Mouse (Mus musculus) MEL (cell line): ENCODE data around the gene Cct7. TPM values are rescaled to one million over a fixed set of nuclear protein-coding genes. Genes with fewer than 3 reads are reported as not detected.

Experiments used
- DNase-seq: peaks from one replicate; pipeline ENCODE4 v3.0.0; 2011; ENCODE audit warnings: low read depth, low spot score
- H3K27ac ChIP-seq: 2 replicates; pipeline ENCODE4 v1.5.1; 2012; ENCODE audit warnings: low read depth, mild to moderate bottlenecking, control low read depth, low read length, moderate library complexity; ENCODE audit not compliant: control insufficient read depth
- H3K27me3 ChIP-seq, 2 experiments: fragments of 150-350 bp in 1 of 2; sonication (generic) in 1 of 2; 2 replicates each; pipeline ENCODE4 v1.6.1; 2012; ENCODE audit warnings: low read length in 2 of 2, mild to moderate bottlenecking in 2 of 2, improper control_type of control experiment in 1 of 2, moderate library complexity in 1 of 2; ENCODE audit not compliant: insufficient read depth in 2 of 2, control insufficient read depth in 1 of 2
- H3K36me3 ChIP-seq, 2 experiments: 2 replicates each; pipeline ENCODE4 v1.6.1; 2012 to 2014; ENCODE audit warnings: low read length in 2 of 2, improper control_type of control experiment in 1 of 2, inconsistent platforms in 1 of 2, mild to moderate bottlenecking in 1 of 2; ENCODE audit not compliant: insufficient read depth in 2 of 2, control insufficient read depth in 1 of 2
- H3K4me1 ChIP-seq, 2 experiments: fragments of 150-350 bp in 1 of 2; sonication (generic) in 1 of 2; 2 replicates each; pipeline ENCODE4 v1.6.1; 2012; ENCODE audit warnings: low read length in 2 of 2, improper control_type of control experiment in 1 of 2, mild to moderate bottlenecking in 1 of 2; ENCODE audit not compliant: insufficient read depth in 2 of 2, control insufficient read depth in 1 of 2
- H3K4me3 ChIP-seq, 2 experiments: fragments of 150-350 bp in 1 of 2; sonication (generic) in 1 of 2; 2 replicates each; pipeline ENCODE4 v1.5.1; 2012; ENCODE audit warnings: low read depth in 2 of 2, low read length in 2 of 2, mild to moderate bottlenecking in 2 of 2, moderate library complexity in 2 of 2, control low read depth in 1 of 2, improper control_type of control experiment in 1 of 2; ENCODE audit not compliant: control insufficient read depth in 1 of 2, insufficient read depth in 1 of 2
- H3K79me2 ChIP-seq: 2 replicates; pipeline ENCODE4 v1.6.1; 2012; ENCODE audit warnings: mild to moderate bottlenecking, low read length, moderate library complexity; ENCODE audit not compliant: control insufficient read depth, poor library complexity, insufficient read depth
- H3K9ac ChIP-seq: 2 replicates; pipeline ENCODE4 v1.6.1; 2012; ENCODE audit warnings: low read depth, mild to moderate bottlenecking, control low read depth, low read length, moderate library complexity; ENCODE audit not compliant: control insufficient read depth, poor library complexity, severe bottlenecking
- H3K9me3 ChIP-seq: fragments of 150-350 bp; sonication (generic); replicated peaks from 2 replicates; pipeline ENCODE4 v1.6.1; 2012; ENCODE audit warnings: mild to moderate bottlenecking, low read length, improper control_type of control experiment, moderate library complexity; ENCODE audit not compliant: insufficient read depth
- BHLHE40 ChIP-seq: IDR thresholded peaks from 2 replicates; pipeline ENCODE4 v1.6.1; 2012; ENCODE audit warnings: low read depth, mild to moderate bottlenecking, inconsistent platforms, low read length, improper control_type of control experiment, borderline replicate concordance
- CHD1 ChIP-seq: IDR thresholded peaks from 2 replicates; pipeline ENCODE4 v1.6.1; 2012; ENCODE audit warnings: low read depth, mild to moderate bottlenecking, inconsistent platforms, low read length, improper control_type of control experiment
- CHD2 ChIP-seq: IDR thresholded peaks from 2 replicates; pipeline ENCODE4 v1.6.1; 2011; ENCODE audit warnings: low read length, improper control_type of control experiment
- E2F4 ChIP-seq: IDR thresholded peaks from 2 replicates; pipeline ENCODE4 v1.6.1; 2011; ENCODE audit warnings: low read depth, low read length, improper control_type of control experiment, borderline replicate concordance
- ELF1 ChIP-seq: IDR thresholded peaks from 2 replicates; pipeline ENCODE4 v1.6.1; 2014; ENCODE audit warnings: low read depth, mild to moderate bottlenecking, inconsistent platforms, low read length, improper control_type of control experiment, moderate library complexity
- GABPA ChIP-seq: IDR thresholded peaks from 2 replicates; pipeline ENCODE4 v1.6.1; 2012; ENCODE audit warnings: low read depth, mild to moderate bottlenecking, inconsistent platforms, low read length, improper control_type of control experiment, moderate library complexity
- GATA1 ChIP-seq: IDR thresholded peaks from 2 replicates; pipeline ENCODE4 v1.6.1; 2011; ENCODE audit warnings: low read depth, low read length, improper control_type of control experiment
- HCFC1 ChIP-seq: IDR thresholded peaks from 2 replicates; pipeline ENCODE4 v1.6.1; 2012; ENCODE audit warnings: low read depth, mild to moderate bottlenecking, inconsistent platforms, low read length, improper control_type of control experiment, moderate library complexity
- MAX ChIP-seq: IDR thresholded peaks from 2 replicates; pipeline ENCODE4 v1.6.1; 2011; ENCODE audit warnings: low read length, improper control_type of control experiment
- MEF2A ChIP-seq: IDR thresholded peaks from 2 replicates; pipeline ENCODE4 v1.6.1; 2014; ENCODE audit warnings: low read depth, mild to moderate bottlenecking, inconsistent platforms, low read length, improper control_type of control experiment; ENCODE audit not compliant: poor library complexity, insufficient replicate concordance, severe bottlenecking; ENCODE audit errors: extremely low read depth
- MYB ChIP-seq: IDR thresholded peaks from 2 replicates; pipeline ENCODE4 v1.6.1; 2011; ENCODE audit warnings: mild to moderate bottlenecking, low read depth, low read length, improper control_type of control experiment
- MYC ChIP-seq: IDR thresholded peaks from 2 replicates; pipeline ENCODE4 v1.6.1; 2011; ENCODE audit warnings: low read depth, mild to moderate bottlenecking, low read length, improper control_type of control experiment, moderate library complexity
- NELFE ChIP-seq: IDR thresholded peaks from 2 replicates; pipeline ENCODE4 v1.6.1; 2011; ENCODE audit warnings: low read depth, low read length, improper control_type of control experiment
- NRF1 ChIP-seq: IDR thresholded peaks from 2 replicates; pipeline ENCODE4 v1.6.1; 2014; ENCODE audit warnings: low read depth, mild to moderate bottlenecking, inconsistent platforms, low read length, improper control_type of control experiment, moderate library complexity; ENCODE audit not compliant: poor library complexity, insufficient read depth, severe bottlenecking
- POLR2A ChIP-seq, 2 experiments: IDR thresholded peaks; 2 replicates each; pipeline ENCODE4 v1.6.1; 2011 to 2012; ENCODE audit warnings: low read length in 2 of 2, mild to moderate bottlenecking in 2 of 2, control low read depth in 1 of 2, improper control_type of control experiment in 1 of 2, low read depth in 1 of 2, moderate library complexity in 1 of 2; ENCODE audit not compliant: control insufficient read depth in 1 of 2, insufficient read depth in 1 of 2, poor library complexity in 1 of 2
- POLR2AphosphoS2 ChIP-seq: IDR thresholded peaks from 2 replicates; pipeline ENCODE4 v1.6.1; 2011; ENCODE audit warnings: low read length, improper control_type of control experiment
- RAD21 ChIP-seq: IDR thresholded peaks from 2 replicates; pipeline ENCODE4 v1.6.1; 2011; ENCODE audit warnings: mild to moderate bottlenecking, low read depth, low read length, improper control_type of control experiment
- SMC3 ChIP-seq: IDR thresholded peaks from 2 replicates; pipeline ENCODE4 v1.6.1; 2011; ENCODE audit warnings: low read depth, low read length, improper control_type of control experiment
- TBP ChIP-seq: IDR thresholded peaks from 2 replicates; pipeline ENCODE4 v1.8.0; 2011; ENCODE audit warnings: low read depth, low read length, improper control_type of control experiment
- TCF12 ChIP-seq: IDR thresholded peaks from 2 replicates; pipeline ENCODE4 v1.6.1; 2014; ENCODE audit warnings: low read depth, mild to moderate bottlenecking, inconsistent platforms, low read length, improper control_type of control experiment, moderate library complexity
- UBTF ChIP-seq: IDR thresholded peaks from 2 replicates; pipeline ENCODE4 v1.6.1; 2012; ENCODE audit warnings: low read depth, mild to moderate bottlenecking, inconsistent platforms, low read length, improper control_type of control experiment, moderate library complexity, borderline replicate concordance; ENCODE audit not compliant: insufficient read depth
- USF1 ChIP-seq: IDR thresholded peaks from 2 replicates; pipeline ENCODE4 v1.6.1; 2014; ENCODE audit warnings: low read depth, mild to moderate bottlenecking, inconsistent platforms, low read length, improper control_type of control experiment, moderate library complexity
- ZC3H11A ChIP-seq: IDR thresholded peaks from 2 replicates; pipeline ENCODE4 v1.6.1; 2012; ENCODE audit warnings: low read depth, mild to moderate bottlenecking, inconsistent platforms, low read length, improper control_type of control experiment
- ZKSCAN1 ChIP-seq: IDR thresholded peaks from 2 replicates; pipeline ENCODE4 v1.6.1; 2012; ENCODE audit warnings: low read depth, mild to moderate bottlenecking, inconsistent platforms, low read length, improper control_type of control experiment, moderate library complexity
- ZNF384 ChIP-seq: IDR thresholded peaks from 2 replicates; pipeline ENCODE4 v1.6.1; 2012; ENCODE audit warnings: low read depth, mild to moderate bottlenecking, inconsistent platforms, low read length, improper control_type of control experiment
- polyA plus RNA-seq, 2 experiments: library from polyadenylated mRNA; stranded (reverse) in 1 of 2; unstranded in 1 of 2; fragments of >175 nt in 1 of 2; fragments of >200 nt in 1 of 2; gene quantifications; 2 replicates each; pipeline versions ENCODE4 v1.2.1 to v1.2.4; 2012; ENCODE audit warnings: low replicate concordance in 2 of 2, low read depth in 1 of 2; ENCODE audit not compliant: insufficient read length in 2 of 2, insufficient read depth in 1 of 2, missing spikeins in 1 of 2
- total RNA-seq: library from RNA; depleted of rRNA; stranded (reverse); fragments of 300-350 nt; gene quantifications from 2 replicates; pipeline ENCODE4 v1.2.3, GENCODE M21; 2012

Cct7 gene
- total and polyA plus RNA-seq, 3 experiments, result 222 to 660 (median 660) TPM

DNA sequence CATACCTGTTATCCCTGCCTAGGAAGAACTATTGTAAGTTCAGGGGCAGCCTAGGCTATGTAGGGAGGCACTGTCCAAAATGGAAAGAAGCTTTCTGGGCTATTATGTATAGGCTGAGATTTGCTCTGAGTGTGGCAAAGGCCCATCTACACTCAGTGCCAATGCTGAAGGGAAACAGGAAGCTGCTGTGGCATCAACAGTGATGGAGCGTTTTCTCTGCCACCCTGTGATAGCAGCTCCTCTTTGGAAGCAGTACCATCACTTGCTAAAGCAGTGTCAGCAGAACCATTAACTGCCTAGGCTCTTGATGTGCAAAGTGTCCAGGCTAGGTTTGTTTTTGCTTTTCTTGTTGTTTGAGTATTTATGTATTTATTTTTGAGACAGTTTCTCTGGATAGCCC, 15.1 kb upstream of the Cct7 start:
- no peak for DNase-seq
- H3K9ac ChIP-seq, result no peak overlapping the region
- H3K27me3 ChIP-seq, result no peaks in the 10 kb centered on the region
- H3K9me3 ChIP-seq, result no peaks in the 10 kb centered on the region
- no peak for TF ChIP-seq MYC
- TF ChIP-seq SMC3, result no peak
- TF ChIP-seq UBTF, result no peak
- TF ChIP-seq NELFE, result no peak
- TF ChIP-seq RAD21, result no peak
- TF ChIP-seq HCFC1, result no peak
- no peak for TF ChIP-seq ZNF384
- no peak for TF ChIP-seq MYB
- TF ChIP-seq GABPA, result no peak
- no peak for TF ChIP-seq MAX
- peaks cover 4 to 15% of the 10 kb centered on the region in 2 experiments for H3K4me1 ChIP-seq
- H3K4me3 ChIP-seq, result no peak overlapping the region
- H3K27ac ChIP-seq, result no peak overlapping the region
- H3K36me3 ChIP-seq, result peaks cover 8 to 21% of the 10 kb centered on the region in 2 experiments; a peak in 3 of 4 replicates
- peaks cover 47% of the 10 kb centered on the region for H3K79me2 ChIP-seq

DNA sequence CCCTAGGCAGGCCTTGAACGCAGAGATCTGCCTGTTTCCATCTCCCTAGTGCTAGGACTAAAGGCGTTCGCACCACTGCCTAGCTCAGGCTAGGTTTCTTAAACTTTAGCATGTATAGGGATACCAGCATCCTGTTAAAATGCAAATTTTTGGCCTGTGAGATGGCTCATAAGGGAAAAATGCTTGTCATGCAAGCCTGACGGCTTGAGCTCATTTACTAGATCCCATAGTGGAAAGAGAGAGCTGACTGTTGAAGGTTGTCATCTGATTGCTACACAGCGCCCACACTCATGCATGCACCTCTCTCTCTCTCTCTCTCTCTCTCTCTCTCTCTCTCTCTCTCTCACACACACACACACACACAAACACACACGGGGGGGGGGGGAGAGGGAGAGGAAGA, 14.7 kb upstream of the Cct7 start:
- no peak for DNase-seq
- Histone ChIP-seq H3K27me3 (no peaks in the 10 kb centered on the region), H3K9ac (no peak overlapping the region), H3K9me3 (no peaks in the 10 kb centered on the region), H3K36me3 (peaks cover 8 to 18% of the 10 kb centered on the region in 2 experiments; a peak in 3 of 4 replicates), H3K27ac (no peak overlapping the region), H3K79me2 (peaks cover 47% of the 10 kb centered on the region), H3K4me1 (peaks cover 4 to 11% of the 10 kb centered on the region in 2 experiments), H3K4me3 (no peak overlapping the region)
- TF ChIP-seq POLR2A (IDR thresholded peaks at IDR 0.05; ENCODE audit: control insufficient read depth in 1 of 2, insufficient read depth in 1 of 2, low read depth in 1 of 2, low read length in 2 of 2, poor library complexity in 1 of 2), result no peak
- TF ChIP-seq NRF1, result no peak
- TF ChIP-seq E2F4, result no peak
- TF ChIP-seq MEF2A, result no peak
- no peak for TF ChIP-seq CHD2
- TF ChIP-seq CHD1, result no peak

DNA sequence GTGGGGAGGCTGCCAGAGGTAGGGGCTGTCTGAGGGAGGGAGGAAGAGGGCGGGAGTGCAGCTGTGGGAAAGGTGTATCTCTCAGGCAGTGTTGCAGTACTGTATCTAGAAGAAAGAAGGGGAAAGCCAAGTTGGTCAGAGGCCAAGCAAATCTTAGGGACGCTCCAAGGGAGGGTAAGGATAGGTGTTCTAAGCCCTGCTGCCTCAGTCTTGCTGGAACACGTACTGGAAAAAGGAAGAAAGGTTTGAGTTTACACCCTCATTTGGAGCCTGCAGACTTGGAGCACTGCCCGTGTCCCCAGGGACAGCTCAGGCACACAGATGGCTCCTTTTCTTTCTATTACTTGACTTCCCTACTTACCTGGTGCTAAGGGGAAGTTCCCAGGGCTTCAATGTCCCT, 10.2 kb upstream of the Cct7 start:
- H3K79me2 ChIP-seq, result peaks cover 12% of the 10 kb centered on the region
- H3K4me3 ChIP-seq, result no peak overlapping the region
- H3K27me3 ChIP-seq, result no peaks in the 10 kb centered on the region
- no peak for DNase-seq
- peaks cover 0 to 13% of the 10 kb centered on the region in 2 experiments; a peak in 1 of 4 replicates for H3K36me3 ChIP-seq
- no peaks in the 10 kb centered on the region for H3K9me3 ChIP-seq
- no peak overlapping the region for H3K9ac ChIP-seq
- H3K4me1 ChIP-seq, result no peaks in the 10 kb centered on the region
- TF ChIP-seq BHLHE40, result no peak
- TF ChIP-seq NELFE, result no peak
- TF ChIP-seq MEF2A, result no peak
- TF ChIP-seq MYC, result no peak
- no peak for TF ChIP-seq TBP
- TF ChIP-seq GATA1, result no peak
- TF ChIP-seq CHD1, result no peak
- no peak for TF ChIP-seq GABPA
- no peak for TF ChIP-seq ZC3H11A
- no peak for TF ChIP-seq POLR2AphosphoS2
- no peak for TF ChIP-seq ZKSCAN1
- TF ChIP-seq SMC3, result no peak
- TF ChIP-seq USF1, result no peak
- no peak for TF ChIP-seq ELF1
- no peak for TF ChIP-seq E2F4
- TF ChIP-seq TCF12, result no peak
- no peak overlapping the region for H3K27ac ChIP-seq
